Mouse (Mus musculus) skeletal muscle tissue, adult 2 months (tissue): ENCODE measurements around the gene Fto.

ENCODE experiments used
- DNase-seq: peaks from one replicate; pipeline ENCODE4 v3.0.0-alpha.2; 2012; ENCODE audit warnings: low read depth, low spot score

The Fto gene

DNA sequence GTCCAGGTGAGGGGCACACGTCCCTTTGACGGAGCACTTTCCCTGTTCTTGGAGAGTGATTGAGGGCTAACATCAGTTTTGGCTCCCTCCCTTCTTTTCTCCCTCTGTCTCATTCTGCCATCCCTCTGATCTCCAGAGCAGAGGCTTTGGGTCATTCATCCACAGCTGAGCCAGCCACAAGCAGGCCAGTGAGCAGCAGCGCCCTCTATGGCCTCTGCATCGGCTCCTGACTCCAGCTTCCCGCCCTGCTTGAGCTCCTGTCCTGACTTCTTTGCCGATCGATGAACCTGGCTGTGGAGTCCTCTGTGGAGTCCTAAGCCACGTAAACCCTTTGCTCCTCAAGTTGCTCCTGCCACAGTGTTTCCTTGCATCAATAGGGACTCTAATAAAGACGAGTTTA lies 10.9 kb downstream of the Fto start:
- DNase-seq = no peak

DNA sequence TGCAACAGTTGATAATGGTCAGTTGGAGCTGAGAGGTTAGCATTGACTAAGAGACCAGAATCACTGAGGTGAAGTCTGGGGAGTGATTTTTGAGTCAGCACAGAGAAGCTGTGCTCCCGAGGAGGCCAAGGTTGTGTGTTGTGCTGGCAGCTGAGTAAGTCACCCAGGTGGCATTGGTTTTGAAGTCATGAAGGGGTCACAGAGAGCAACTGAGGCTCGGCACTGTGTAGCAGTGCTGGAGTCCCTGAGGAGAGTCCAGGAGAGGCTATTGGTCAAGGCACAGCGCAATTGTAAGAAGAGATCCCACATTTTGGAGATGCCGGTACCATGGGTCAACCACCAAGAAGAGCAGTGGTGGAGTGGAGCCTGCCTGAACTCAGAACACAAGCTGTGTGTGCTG lies 11.6 kb downstream of the Fto start:
- no peak for DNase-seq

- no peak for DNase-seq
Measured at GRCm38 (mm10) chr8:91326018-91326417, 12.7 kb downstream of the Fto start.

GRCm38 (mm10) chr8:91326946-91327345 lies 13.6 kb downstream of the Fto start:
- no peak for DNase-seq

DNA sequence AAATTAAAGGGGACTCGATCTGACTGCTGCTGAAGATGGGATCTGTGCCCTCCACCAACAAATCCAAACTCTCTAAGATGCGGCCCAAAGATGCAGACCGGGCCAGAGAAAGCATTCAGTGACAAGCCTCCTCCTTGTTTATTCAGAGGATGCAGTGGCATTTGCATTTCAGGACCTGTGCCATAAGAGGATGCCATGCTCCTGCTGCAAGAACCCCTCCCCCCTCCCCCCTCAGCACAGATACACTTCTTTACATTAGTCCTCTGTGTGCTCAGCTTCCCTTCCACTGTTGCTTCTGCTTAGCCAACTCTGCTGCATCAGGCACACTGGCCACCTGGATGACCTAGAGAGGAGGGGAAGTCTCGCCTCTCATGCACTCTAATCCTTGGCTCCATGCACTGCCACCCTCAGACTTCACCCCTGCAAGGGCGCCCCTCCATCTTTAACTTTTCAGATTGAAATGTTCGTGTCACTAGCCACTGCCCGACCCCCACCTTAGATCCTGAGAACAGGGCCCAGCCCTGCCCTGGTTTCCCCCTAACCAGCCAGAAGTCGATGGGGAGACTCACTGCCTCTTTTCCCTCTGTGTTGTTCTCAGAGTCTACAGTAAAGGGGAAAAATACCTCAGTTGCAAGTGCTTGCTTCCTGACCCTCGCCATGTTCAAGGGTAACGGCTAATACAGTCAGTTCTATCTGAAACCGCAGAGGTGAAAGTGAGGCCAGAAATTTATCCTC lies 14.3 kb downstream of the Fto start:
- no peak for DNase-seq

- DNase-seq = no peak
Measured at GRCm38 (mm10) chr8:91329056-91329455, 15.7 kb downstream of the Fto start.

DNA sequence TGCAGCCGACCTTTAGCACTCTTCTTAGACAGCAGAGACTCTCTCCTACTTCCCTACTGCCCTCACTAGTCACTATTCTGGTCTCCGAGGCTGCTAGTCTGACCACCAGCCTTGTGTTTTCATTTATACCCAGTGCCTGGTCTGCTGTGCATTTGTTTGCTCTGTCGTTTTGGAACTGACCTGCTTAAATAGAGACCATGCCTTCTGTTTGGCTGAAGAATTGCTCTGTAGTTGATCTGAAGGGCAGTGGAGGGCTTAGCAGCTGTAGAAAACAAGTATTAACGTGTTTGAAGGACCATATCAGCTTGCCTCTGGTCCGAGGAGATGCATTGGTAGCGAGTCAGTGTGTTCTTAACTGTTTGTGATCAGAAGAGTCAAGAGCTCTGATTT lies 16.1 kb downstream of the Fto start:
- DNase-seq = no peak

DNA sequence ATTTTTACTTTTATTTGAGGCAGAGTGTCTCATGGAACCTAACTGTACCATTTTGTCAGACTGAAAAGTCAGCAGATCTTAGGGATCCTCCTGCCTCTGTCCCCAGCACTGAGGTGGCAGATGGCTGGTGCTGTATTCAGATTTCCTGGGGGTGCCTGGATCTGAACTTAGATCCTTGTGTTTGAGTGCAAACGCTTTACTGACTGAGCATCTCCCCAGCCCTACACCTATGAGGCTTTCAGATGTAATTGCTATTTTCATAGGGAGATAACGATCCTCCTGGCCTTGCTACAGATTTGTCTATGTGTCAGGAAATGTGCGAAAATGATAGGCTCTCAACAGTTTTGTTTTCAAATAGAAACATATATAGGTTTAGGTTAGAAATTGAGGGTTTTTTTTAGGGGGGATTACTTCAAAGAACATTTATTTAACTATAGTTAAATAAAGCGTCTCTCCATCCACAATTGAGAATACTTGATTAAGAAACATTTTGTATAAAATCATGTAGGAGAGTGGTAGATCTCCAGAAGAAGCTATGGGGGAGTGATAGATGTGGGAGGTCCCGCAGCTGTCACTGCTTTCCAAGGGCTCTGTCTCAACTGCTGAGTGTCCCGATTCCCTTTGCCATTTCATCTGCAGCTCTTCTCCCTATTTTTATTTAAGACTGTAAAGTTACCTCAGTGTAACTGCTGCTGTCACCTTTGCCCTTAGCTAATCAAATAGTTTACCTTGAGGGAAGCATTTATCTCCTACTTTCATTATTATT lies 25.2 kb downstream of the Fto start:
- no peak for DNase-seq

DNA sequence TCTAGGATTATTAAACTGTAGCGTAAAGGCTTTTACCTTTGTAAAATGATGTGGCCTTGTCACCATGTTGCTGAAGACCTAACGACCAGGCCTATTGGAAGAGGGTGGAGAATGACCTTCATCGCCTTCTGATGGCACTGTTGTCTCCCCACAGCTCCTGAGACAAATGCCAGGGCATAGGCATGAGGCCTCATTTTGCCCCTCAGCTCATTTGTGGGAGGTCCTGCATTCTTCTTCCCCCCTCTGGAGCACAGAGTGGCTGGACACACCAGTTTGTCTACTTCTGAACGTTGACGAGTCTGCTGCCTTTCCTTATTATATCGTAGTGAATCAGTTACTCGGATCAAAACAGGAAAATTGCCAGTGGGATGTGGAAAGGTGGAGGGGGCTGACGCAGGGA lies 26.3 kb downstream of the Fto start:
- no peak for DNase-seq

DNA sequence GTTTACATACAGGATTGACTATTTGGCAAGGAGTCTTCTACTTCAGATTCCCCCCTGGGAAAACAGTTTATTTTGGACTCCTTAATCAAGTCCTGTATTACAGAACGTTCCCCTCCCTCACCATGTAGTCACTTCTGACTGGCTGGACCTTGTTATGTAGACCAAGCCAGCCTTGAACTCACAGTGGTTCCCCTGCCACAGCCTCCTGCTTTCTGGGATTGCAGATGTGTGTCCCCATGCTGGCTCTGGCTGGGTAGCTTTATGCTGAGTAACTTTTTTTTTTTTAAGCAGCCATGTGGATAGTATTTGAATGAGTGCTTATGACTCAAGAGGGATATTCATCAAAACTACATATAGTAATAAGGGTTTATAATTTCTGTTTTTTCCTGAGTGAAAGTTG lies 27.4 kb downstream of the Fto start:
- DNase-seq = no peak

DNA sequence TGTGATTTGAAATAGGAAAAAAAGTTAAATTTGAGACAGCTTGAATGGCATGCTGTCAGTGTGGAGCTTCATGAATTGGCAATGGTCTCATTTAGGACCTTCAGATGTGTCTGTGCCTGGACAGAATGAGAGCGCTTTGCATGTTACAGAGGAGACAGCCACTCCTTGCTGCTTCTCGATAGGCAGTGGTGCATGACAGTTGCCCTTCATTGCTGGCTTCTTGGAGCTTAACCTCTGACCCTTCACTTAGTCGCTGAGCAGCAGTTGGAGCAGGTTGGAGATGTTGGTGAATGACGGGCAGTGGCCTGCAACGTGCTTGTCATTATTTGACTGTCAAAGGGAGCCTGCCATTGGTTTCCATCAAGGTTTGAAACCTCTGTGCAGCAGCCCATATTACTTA lies 28.9 kb downstream of the Fto start:
- DNase-seq = no peak

DNA sequence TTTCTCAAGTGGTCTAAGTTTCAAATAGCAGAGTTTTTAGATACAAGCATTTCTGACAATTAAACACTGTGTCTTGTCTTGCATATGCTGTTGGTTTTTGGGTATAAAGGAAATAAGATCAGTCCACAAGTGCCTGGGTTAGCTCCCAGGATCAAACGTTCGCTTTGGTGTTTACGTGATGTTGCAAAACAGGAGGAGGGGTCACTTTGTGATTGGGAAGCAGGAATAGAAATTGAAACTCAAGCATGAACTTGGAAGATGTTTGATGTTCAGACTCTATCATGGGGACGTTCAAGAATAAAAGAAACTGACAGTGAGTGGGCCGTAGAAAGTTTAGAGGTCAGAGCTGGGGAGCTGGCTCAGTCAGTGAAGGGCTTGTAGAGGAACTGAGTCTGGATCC lies 29.5 kb downstream of the Fto start:
- DNase-seq = no peak

GRCm38 (mm10) chr8:91344659-91345058 lies 31.3 kb downstream of the Fto start:
- DNase-seq = no peak

GRCm38 (mm10) chr8:91347146-91347545 lies 33.8 kb downstream of the Fto start:
- no peak for DNase-seq

DNA sequence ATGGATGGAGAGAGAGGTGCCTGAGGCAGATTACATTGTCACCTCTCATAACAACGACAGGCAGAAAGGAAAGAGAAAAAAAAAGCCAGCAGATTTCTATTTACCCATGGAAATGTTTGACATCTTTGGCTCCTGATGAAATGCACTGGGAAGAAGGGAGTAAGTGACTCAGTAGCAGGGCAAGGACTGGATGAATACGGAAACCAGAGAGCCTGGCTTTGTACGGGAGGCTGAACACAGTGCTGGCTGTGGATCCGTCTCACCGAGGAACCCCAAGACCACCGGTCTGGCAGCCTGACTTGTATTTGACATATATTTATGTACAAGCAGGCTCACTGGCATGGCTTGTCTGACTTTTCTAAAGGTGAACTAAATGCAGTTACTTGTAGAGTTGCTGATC lies 34.3 kb downstream of the Fto start:
- DNase-seq = no peak

GRCm38 (mm10) chr8:91349816-91350215 lies 36.5 kb downstream of the Fto start:
- DNase-seq = no peak

GRCm38 (mm10) chr8:91350628-91351027 lies 37.3 kb downstream of the Fto start:
- no peak for DNase-seq

DNA sequence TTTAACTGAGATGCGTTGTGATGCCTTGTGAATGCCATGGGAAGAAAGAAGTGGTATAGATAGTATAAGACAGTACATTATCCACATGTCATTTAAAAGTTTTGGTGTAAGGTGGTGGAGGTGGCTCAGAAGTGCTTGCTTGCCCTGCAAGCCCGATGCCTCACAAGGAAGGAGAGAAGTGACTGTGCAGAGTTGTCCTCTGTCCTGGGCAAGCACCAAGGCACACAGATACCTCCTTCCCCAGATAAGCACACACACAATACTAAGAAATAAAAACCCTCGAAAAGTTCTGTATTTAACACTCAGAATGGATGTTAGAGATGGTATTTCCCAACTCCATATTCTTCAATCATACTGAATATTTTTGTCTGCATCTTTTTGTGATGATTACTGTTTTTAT lies 39.3 kb downstream of the Fto start:
- no peak for DNase-seq

- no peak for DNase-seq
Measured at GRCm38 (mm10) chr8:91353062-91353461, 39.7 kb downstream of the Fto start.

- no peak for DNase-seq
Measured at GRCm38 (mm10) chr8:91353907-91354306, 40.6 kb downstream of the Fto start.

DNA sequence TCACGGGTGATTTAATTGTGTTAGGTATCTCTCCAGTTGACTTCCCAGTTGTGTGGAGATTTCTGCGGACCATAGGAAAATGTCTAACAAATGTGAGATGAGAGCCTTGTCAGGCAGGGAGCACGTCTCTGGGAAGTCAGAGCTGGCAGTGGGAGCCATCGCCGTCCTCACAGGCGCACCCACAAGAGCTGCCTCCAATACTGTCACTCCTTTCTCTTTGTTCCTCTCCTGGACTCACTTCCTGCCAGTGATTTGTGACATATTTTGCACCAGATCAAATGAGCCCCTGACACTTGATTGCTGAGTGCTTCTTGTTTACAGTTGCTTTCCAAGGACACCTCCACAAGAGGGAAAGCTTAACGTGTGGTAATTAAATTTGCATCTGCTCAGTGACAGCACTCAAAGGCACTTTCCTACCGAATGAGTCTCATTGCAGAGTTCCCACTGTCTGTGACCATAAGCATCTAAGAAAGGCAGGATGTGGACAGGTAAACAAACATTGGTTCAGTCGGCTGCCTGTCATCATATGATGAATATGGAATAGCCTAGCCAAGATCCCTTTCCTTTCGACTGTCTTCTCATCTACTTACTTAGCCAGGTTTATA lies 42.1 kb downstream of the Fto start:
- no peak for DNase-seq

DNA sequence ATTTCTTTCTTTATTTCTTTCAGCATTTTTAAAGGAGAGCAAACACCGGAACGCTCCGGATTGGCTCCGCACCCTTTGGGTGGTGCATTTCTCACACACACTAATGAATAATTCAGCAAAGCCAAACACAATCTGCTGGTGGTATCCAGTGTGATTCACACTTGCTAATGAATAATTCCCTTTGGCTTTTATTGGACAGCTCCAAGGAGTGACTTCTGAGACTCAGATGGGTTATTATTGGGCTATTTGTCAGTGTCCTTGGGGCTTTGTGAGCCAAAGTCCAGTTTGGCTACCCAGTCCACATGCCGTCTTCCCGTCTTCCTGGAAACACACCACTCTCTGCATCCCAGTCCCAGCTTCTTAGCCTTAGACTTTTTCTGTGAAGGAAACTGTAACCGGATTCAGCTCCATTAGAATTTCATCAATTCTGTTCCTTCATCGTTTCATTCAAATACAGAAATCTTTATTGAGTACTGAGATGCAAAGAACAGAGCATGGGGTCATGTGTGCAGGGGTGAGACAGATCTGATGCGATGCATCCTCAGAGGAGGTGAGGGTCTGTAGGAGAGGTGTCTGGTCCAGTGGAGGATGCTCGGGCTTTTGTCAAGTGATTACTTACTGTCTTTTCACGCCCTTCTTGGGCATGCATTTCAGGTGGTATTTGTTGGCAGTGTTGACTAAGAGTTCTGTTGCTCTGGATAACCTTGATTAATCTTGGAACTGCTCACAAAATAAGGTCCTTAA lies 42.8 kb downstream of the Fto start:
- no peak for DNase-seq
